Mouse (Mus musculus) kidney, adult 18-20 months (tissue): ENCODE data around the gene Nt5c3.
A peak's percentile ranks its signal among the peaks of the same experiment; 100 is the strongest.
"Not testable (repeated sequence)": the region's sequence is repeated elsewhere in the genome, so short reads cannot be mapped to it uniquely, and the experiment has no call there.

Source experiments
- DNase-seq: peaks from one replicate; pipeline ENCODE4 v3.0.0; 2021

Nt5c3 gene

GRCm38 (mm10) chr6:56903831-56904230 lies 19.9 kb downstream of the Nt5c3 start:
- no peak for DNase-seq

GRCm38 (mm10) chr6:56902606-56903520 lies 20.9 kb downstream of the Nt5c3 start:
- DNase-seq: no peak

GRCm38 (mm10) chr6:56901824-56902386 lies 21.8 kb downstream of the Nt5c3 start:
- peak; percentile 77 for DNase-seq

GRCm38 (mm10) chr6:56901336-56901735 lies 22.4 kb downstream of the Nt5c3 start:
- no peak for DNase-seq

GRCm38 (mm10) chr6:56899601-56900000 lies 24.1 kb downstream of the Nt5c3 start:
- DNase-seq: no peak

GRCm38 (mm10) chr6:56890762-56891161 lies 33.0 kb downstream of the Nt5c3 start:
- DNase-seq: no peak

- DNase-seq: no peak
Measured at GRCm38 (mm10) chr6:56888561-56888960, 35.2 kb downstream of the Nt5c3 start.

GRCm38 (mm10) chr6:56879352-56879955 lies 44.3 kb downstream of the Nt5c3 start:
- no peak for DNase-seq

GRCm38 (mm10) chr6:56877985-56878384 lies 45.7 kb downstream of the Nt5c3 start:
- no peak for DNase-seq

GRCm38 (mm10) chr6:56876870-56877269 lies 46.9 kb downstream of the Nt5c3 start:
- DNase-seq: no peak

GRCm38 (mm10) chr6:56870027-56870426 lies 53.7 kb downstream of the Nt5c3 start:
- DNase-seq: no peak

- no peak for DNase-seq
Measured at GRCm38 (mm10) chr6:56868565-56868964, 55.2 kb downstream of the Nt5c3 start.

- not testable (repeated sequence) for DNase-seq
Measured at GRCm38 (mm10) chr6:56866899-56867298, 56.8 kb downstream of the Nt5c3 start.

GRCm38 (mm10) chr6:56860205-56860848 lies 63.4 kb downstream of the Nt5c3 start:
- DNase-seq: no peak

GRCm38 (mm10) chr6:56856748-56857147 lies 67.0 kb downstream of the Nt5c3 start:
- no peak for DNase-seq

- DNase-seq: no peak
Measured at GRCm38 (mm10) chr6:56854803-56855202, 68.9 kb downstream of the Nt5c3 start.

GRCm38 (mm10) chr6:56850315-56850714 lies 73.4 kb downstream of the Nt5c3 start:
- no peak for DNase-seq

- no peak for DNase-seq
Measured at GRCm38 (mm10) chr6:56848974-56849373, 74.8 kb downstream of the Nt5c3 start.

GRCm38 (mm10) chr6:56844365-56844764 lies 79.4 kb downstream of the Nt5c3 start:
- no peak for DNase-seq

GRCm38 (mm10) chr6:56843229-56843628 lies 80.5 kb downstream of the Nt5c3 start:
- DNase-seq: no peak

GRCm38 (mm10) chr6:56837621-56838020 lies 86.1 kb downstream of the Nt5c3 start:
- DNase-seq: no peak

GRCm38 (mm10) chr6:56837166-56837565 lies 86.6 kb downstream of the Nt5c3 start:
- DNase-seq: no peak

GRCm38 (mm10) chr6:56835532-56835931 lies 88.2 kb downstream of the Nt5c3 start:
- DNase-seq: no peak
